Mouse (Mus musculus) lung, adult 18-20 months (tissue): ENCODE data around the gene Nkd1.
A peak's percentile ranks its signal among the peaks of the same experiment; 100 is the strongest.

ENCODE experiments used
- DNase-seq, 2 experiments: peaks; one replicate each; pipeline ENCODE4 v3.0.0; 2022; ENCODE audit warnings: mixed read lengths in 2 of 2

The Nkd1 gene

DNA sequence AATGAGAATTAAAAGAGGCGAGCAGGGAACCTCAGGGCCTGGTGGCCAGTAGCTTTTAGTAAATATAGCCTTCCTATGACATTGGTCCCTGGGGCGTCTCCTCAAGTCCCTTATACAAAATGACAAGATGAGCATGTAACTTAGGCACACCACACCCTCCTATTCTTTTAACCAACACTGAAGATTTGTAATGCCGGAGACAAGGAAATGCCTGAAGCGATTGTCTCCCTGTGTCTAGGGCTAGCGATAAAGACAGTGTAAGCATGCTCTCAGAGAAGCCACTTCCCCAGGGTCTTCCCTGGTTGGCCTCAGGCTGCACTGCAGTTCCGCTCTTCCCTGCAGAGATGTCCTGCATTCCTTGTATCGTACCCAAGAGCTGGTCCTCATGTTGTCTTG lies 17.8 kb downstream of the Nkd1 start:
- peak in 1 of 2 experiments; percentile 51 for DNase-seq

DNA sequence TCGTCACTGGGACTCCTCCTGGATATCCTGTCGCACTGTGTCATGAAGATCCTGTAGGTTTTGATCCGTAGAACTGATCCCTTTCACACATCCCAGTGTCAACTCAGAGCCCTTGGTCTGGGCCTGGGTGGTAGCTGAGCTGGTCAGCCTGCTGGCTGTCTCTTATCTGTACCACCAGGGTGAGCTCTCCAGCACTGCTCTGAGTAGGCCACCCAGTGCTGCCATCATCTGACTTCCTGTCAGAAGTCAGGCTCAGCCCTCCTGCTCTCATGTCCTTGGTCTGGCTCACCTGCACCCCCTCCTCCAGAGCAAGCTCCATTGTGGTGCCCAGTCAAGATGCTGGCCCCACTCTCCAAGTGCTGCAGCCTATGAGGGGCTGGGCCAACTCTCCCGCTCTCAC lies 18.8 kb downstream of the Nkd1 start:
- no peak for DNase-seq

- no peak for DNase-seq
These were observed 21.6 kb downstream of the Nkd1 start for GRCm38 (mm10) chr8:88542596-88543213.

- no peak for DNase-seq
These were observed 23.5 kb downstream of the Nkd1 start for GRCm38 (mm10) chr8:88544677-88545076.

GRCm38 (mm10) chr8:88545441-88545840 lies 24.3 kb downstream of the Nkd1 start:
- no peak for DNase-seq

GRCm38 (mm10) chr8:88546032-88546732 lies 25.0 kb downstream of the Nkd1 start:
- DNase-seq, result no peak

- peak; percentile 66 to 70 for DNase-seq
These were observed 34.5 kb downstream of the Nkd1 start for GRCm38 (mm10) chr8:88555669-88556068.

- peak in 1 of 2 experiments; percentile 37 for DNase-seq
These were observed 38.9 kb downstream of the Nkd1 start for GRCm38 (mm10) chr8:88559985-88560473.

DNA sequence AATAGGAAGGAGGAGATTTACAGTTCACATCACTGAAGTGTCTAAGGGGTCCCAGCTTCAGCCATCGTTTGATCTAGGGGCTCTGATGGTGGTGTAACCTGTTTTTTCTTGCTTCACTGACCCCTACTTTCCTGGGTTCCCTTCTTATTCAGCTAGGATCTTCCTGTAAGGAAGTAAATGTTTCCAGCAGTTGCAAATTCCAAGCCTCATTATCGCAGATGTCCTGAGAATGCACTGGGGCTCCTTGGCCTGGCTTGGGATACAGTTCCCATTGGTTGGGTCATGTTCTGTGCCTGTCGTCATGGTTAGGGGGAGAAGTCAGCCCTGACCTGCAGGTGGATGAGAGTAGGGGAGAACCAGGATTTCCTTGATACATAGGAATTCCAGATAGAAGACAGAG lies 40.2 kb downstream of the Nkd1 start:
- DNase-seq, result no peak

DNA sequence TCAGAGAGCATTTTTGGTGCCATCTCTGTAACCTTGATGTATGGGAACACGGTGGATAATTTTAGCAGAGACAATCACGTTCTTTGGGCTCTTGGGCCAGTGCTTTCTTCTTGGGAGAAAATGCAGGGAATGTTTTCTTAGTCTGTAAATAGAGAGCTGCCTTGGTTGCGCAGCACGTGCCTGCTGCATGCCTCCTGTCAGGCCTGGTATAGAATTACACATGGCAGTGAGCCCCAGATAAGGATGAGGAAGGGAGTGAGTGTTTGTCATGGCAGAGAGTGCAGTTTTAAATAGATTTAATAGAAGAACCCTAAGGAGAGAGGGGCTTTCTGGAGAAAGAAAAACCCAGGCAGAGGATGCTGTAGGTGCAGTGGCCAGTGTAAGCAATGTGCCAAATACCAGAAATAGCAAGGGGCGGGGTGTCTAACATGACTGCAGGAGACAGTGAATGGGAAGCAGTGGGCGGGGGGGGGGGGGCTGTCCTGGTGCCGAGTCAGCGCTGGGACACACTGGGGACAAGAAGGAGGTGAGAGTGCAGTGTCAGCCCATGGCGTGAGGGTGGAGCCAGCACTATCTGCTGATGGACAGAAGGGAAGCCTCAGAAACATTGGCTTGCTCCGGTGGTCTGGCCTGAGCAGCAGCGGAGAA lies 43.2 kb downstream of the Nkd1 start:
- DNase-seq, result no peak

DNA sequence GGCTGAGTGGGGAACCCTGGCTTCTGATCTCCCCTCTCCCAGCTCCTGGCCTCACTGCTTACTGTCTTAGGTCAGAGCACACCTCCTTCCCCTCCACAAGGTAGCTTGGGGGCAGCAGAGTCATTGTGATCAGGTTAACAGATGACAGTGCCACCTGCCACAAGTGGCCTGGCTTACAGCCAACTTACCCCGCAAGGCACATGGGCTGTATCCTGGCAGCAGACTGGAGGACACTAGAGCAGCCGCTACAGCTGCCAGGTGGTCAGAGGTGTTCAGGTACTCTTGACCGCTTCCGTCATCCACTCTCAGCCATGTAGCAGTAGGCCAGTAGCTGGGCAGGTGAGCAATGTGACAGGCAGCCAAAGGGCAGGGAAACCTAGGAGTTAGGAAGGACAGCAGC lies 45.0 kb downstream of the Nkd1 start:
- peak; percentile 83 to 89 for DNase-seq

- no peak for DNase-seq
These were observed 46.4 kb downstream of the Nkd1 start for GRCm38 (mm10) chr8:88567314-88568121.

- DNase-seq, result no peak
These were observed 47.1 kb downstream of the Nkd1 start for GRCm38 (mm10) chr8:88568211-88568610.

DNA sequence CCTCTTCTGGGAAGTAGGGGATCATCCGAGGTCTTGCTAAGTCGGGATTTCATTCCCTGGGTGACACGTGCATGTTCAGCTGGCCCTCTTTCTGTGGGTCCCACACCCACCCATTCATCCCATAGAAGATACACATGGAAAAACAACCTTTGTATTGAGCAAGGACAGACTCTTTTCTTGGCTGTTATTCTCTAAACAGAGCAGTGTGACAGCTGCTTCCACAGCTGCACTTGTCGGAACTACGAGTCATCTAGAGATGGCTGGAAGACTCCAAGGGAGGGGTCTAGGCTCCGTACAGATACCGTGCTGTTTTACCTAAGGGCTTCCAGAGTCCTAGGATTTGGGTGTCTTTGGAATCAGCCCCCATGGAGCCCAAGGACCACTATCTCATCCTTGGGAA lies 48.2 kb downstream of the Nkd1 start:
- no peak for DNase-seq

- no peak for DNase-seq
These were observed 49.3 kb downstream of the Nkd1 start for GRCm38 (mm10) chr8:88570293-88570998.

- no peak for DNase-seq
These were observed 50.5 kb downstream of the Nkd1 start for GRCm38 (mm10) chr8:88571434-88572184.

GRCm38 (mm10) chr8:88572185-88572909 lies 51.2 kb downstream of the Nkd1 start:
- no peak for DNase-seq

GRCm38 (mm10) chr8:88572941-88573645 lies 51.9 kb downstream of the Nkd1 start:
- no peak for DNase-seq

DNA sequence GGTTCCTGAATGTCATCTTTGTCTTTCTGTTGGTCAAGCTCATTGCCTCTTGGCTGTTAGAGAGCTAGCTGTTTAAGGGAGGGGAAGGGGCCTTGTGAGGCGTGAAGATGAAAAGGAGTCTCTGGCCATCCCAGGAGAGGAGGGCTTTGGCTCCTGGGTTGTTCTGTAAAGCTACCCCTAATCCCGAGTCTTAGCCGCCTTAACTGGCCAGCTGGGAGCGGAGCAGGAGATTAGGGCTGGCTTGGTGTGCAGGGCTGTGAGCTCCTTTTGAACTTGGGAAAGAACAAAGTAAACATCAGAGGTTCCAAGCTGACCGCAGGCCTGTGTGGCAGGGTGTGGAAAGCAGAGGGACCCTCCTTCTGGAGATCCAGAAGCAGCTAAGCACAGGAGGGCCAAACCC lies 53.8 kb downstream of the Nkd1 start:
- DNase-seq, result no peak
